In the genomic region with DNA sequence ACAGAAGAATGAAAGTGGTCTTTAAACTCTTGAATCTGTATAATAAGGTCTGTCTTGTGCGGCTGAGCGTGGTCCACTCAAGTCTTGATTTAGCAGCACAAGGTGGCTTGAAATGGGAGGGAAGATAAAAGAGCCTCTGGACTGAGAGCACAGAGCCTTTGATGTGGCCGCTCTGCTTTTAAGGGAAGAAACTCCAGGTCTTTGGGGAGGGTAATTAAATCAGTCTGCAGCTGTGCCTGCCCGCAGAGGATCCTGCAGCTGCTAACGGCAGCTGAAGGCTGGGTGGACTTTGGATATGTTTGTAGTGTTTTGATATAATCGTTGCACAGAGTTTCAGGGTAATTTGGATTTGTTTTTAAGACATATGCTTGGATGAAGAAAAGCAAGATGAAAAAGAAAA, we compare ENCODE assay signal across 7 mouse cellular contexts. TPM values are rescaled to one million over a fixed set of nuclear protein-coding genes. Genes with fewer than 3 reads are reported as not detected.
DNase-seq lines count a peak whose midpoint lies in the region; ATAC-seq and TF ChIP-seq lines count a peak whose summit lies in the region.

No protein-coding gene starts in this region.

- H3K36me3 ChIP-seq in lung, embryonic 14.5 days (ENCODE audit: insufficient read depth) = peaks cover 11% of the 10 kb centered on the region
- H3K36me3 ChIP-seq in embryonic facial prominence, embryonic 12.5 days = no peaks in the 10 kb centered on the region
- H3K36me3 ChIP-seq in intestine, embryonic 16.5 days (ENCODE audit: control insufficient read depth, insufficient read depth, low read length) = no peaks in the 10 kb centered on the region

- no peak overlapping the region for H3K27ac ChIP-seq in lung, embryonic 14.5 days (ENCODE audit: low read depth)
- peak overlapping the region; percentile 65; the same call in 1 of the 2 replicates for H3K27ac ChIP-seq in embryonic facial prominence, embryonic 12.5 days
- peak overlapping the region; percentile 53 for H3K27ac ChIP-seq in intestine, embryonic 16.5 days (ENCODE audit: low read length)

- H3K9ac ChIP-seq in lung, embryonic 14.5 days = no peak overlapping the region
- H3K9ac ChIP-seq in embryonic facial prominence, embryonic 12.5 days = no peak overlapping the region
- no peak overlapping the region for H3K9ac ChIP-seq in intestine, embryonic 16.5 days (ENCODE audit: low read depth, low read length)

- no peak overlapping the region for H3K4me2 ChIP-seq in lung, embryonic 14.5 days
- no peak overlapping the region for H3K4me2 ChIP-seq in embryonic facial prominence, embryonic 12.5 days (replicated peaks)
- H3K4me2 ChIP-seq in intestine, embryonic 16.5 days (ENCODE audit: low read depth, low read length) = no peak overlapping the region

- H3K9me3 ChIP-seq in lung, embryonic 14.5 days (ENCODE audit: low read depth, low read length) = no peaks in the 10 kb centered on the region
- no peaks in the 10 kb centered on the region for H3K9me3 ChIP-seq in embryonic facial prominence, embryonic 12.5 days
- H3K9me3 ChIP-seq in intestine, embryonic 16.5 days (ENCODE audit: control insufficient read depth, low read length) = no peaks in the 10 kb centered on the region

- peak; percentile 28 for DNase-seq in lung, embryonic 14.5 days
- DNase-seq in lung, adult 18-20 months = no peak
- DNase-seq in thymus, postnatal 0 days (ENCODE audit: low spot score) = peak; percentile 44
- DNase-seq in Muller cell, postnatal 12 days (ENCODE audit: inconsistent ontology term) = no peak

- no peak for ATAC-seq in lung, embryonic 14.5 days (ENCODE audit: insufficient read depth)
- ATAC-seq in embryonic facial prominence, embryonic 12.5 days (ENCODE audit: insufficient number of reproducible peaks, insufficient read depth, low FRiP score, low TSS enrichment) = no peak
- peak; percentile 32 for ATAC-seq in intestine, embryonic 16.5 days
- ATAC-seq in activated CD4-positive, CD25-positive, alpha-beta regulatory T cell, adult 4 months = no peak

- no peak for TF ChIP-seq CTCF in lung, embryonic 14.5 days (IDR thresholded peaks at IDR 0.05; ENCODE audit: low read depth)

- H3K4me3 ChIP-seq in lung, embryonic 14.5 days (ENCODE audit: low read depth, low read length) = no peak overlapping the region
- H3K4me3 ChIP-seq in embryonic facial prominence, embryonic 12.5 days = no peak overlapping the region
- no peak overlapping the region for H3K4me3 ChIP-seq in intestine, embryonic 16.5 days (ENCODE audit: low read length)

- H3K27me3 ChIP-seq in lung, embryonic 14.5 days (ENCODE audit: insufficient read depth, low read length) = no peaks in the 10 kb centered on the region
- H3K27me3 ChIP-seq in embryonic facial prominence, embryonic 12.5 days = no peaks in the 10 kb centered on the region
- no peaks in the 10 kb centered on the region for H3K27me3 ChIP-seq in intestine, embryonic 16.5 days (replicated peaks; ENCODE audit: control insufficient read depth, insufficient read depth, low read length)

- WGBS in lung, embryonic 14.5 days = 23% methylated on average over 6 of the region's 6 CpGs
- 15% methylated on average over 6 of the region's 6 CpGs for WGBS in embryonic facial prominence, embryonic 12.5 days
- WGBS in intestine, embryonic 16.5 days = 19% methylated on average over 6 of the region's 6 CpGs

- H3K4me1 ChIP-seq in lung, embryonic 14.5 days (ENCODE audit: insufficient read depth) = no peaks in the 10 kb centered on the region
- H3K4me1 ChIP-seq in embryonic facial prominence, embryonic 12.5 days = peaks cover 13% of the 10 kb centered on the region
- peaks cover 27% of the 10 kb centered on the region for H3K4me1 ChIP-seq in intestine, embryonic 16.5 days (ENCODE audit: control insufficient read depth, insufficient read depth, low read length)

RNA-seq across cellular contexts. Expression of a gene that starts 33.2 kb away (rescaled TPM):
- polyA plus RNA-seq in lung, embryonic 14.5 days (2014; fragmentation: Nextera tagmentation; extraction: Ambion mirVana) = 9.5 and 9.9 TPM in 2 replicates
- polyA plus RNA-seq in embryonic facial prominence, embryonic 12.5 days (2016; fragmentation: Nextera tagmentation; extraction: Ambion mirVana) = 6.9 and 8.6 TPM in 2 replicates
- 5.8 and 7.4 TPM in 2 replicates for polyA plus RNA-seq in intestine, embryonic 16.5 days (2015; fragmentation: Nextera tagmentation; extraction: Ambion mirVana)
- 73.2 and 83.0 TPM in 2 replicates for polyA plus RNA-seq in thymus, postnatal 0 days (2015; fragmentation: Nextera tagmentation; extraction: Ambion mirVana)
- polyA plus RNA-seq in activated CD4-positive, CD25-positive, alpha-beta regulatory T cell, adult 4 months (2017; shearing (Covaris generic)) = 10 to 100 TPM in 1 of 2 experiments, 1 to 10 TPM in 1; 8.1 to 10.8 TPM

RNA-seq across cellular contexts. Expression of a gene that starts 58.7 kb away (rescaled TPM):
- polyA plus RNA-seq in lung, embryonic 14.5 days (2014; fragmentation: Nextera tagmentation; extraction: Ambion mirVana) = 143 and 145 TPM in 2 replicates
- 119 and 128 TPM in 2 replicates for polyA plus RNA-seq in embryonic facial prominence, embryonic 12.5 days (2016; fragmentation: Nextera tagmentation; extraction: Ambion mirVana)
- polyA plus RNA-seq in intestine, embryonic 16.5 days (2015; fragmentation: Nextera tagmentation; extraction: Ambion mirVana) = 115 and 122 TPM in 2 replicates
- 63.5 and 66.1 TPM in 2 replicates for polyA plus RNA-seq in thymus, postnatal 0 days (2015; fragmentation: Nextera tagmentation; extraction: Ambion mirVana)
- polyA plus RNA-seq in activated CD4-positive, CD25-positive, alpha-beta regulatory T cell, adult 4 months (2017; shearing (Covaris generic)) = 1 to 10 TPM; 4.2 to 6.4 TPM

Comparison
In these comparisons a context has a peak if more than half of its experiments do, and no peak if none do; other contexts are left out.
1. DNase-seq: peak in lung, embryonic 14.5 days (single experiment) and thymus, postnatal 0 days (single experiment); none in lung, adult 18-20 months (0 of 2) and Muller cell, postnatal 12 days (single experiment).